Comparison of ENCODE assay signal across 8 mouse cellular contexts in the genomic region with DNA sequence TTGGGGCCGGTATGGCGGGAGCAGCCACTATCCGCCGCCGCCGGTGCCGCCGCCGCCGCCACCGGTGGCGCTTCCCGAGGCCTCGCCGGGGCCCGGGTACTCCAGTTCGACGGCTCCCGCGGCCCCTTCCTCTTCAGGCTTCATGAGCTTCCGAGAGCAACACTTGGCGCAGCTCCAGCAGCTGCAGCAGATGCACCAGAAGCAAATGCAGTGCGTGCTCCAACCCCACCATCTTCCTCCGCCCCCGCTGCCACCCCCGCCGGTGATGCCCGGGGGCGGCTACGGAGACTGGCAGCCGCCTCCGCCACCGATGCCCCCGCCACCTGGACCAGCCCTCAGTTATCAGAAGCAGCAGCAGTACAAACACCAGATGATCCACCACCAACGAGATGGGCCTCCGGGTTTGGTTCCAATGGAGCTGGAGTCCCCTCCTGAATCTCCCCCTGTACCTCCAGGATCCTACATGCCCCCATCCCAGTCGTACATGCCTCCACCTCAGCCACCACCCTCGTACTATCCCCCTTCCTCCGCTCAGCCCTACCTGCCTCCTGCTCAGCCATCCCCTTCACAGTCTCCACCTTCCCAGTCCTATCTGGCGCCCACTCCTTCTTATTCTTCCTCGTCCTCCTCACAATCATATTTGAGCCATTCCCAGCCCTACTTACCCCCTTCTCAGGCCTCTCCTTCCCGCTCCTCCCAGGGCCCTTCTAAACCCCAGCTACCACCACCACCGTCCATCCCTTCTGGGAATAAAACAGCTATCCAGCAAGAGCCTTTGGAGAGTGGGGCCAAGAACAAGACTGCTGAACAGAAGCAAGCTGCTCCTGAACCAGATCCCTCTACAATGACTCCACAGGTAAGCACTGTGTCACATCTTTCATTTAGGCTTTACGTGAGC. TPM values are rescaled to one million over a fixed set of nuclear protein-coding genes. Genes with fewer than 3 reads are reported as not detected.
DNase-seq lines count a peak whose midpoint lies in the region; ATAC-seq and TF ChIP-seq lines count a peak whose summit lies in the region.

No protein-coding gene starts in this region.

- no peak for DNase-seq in kidney, adult 2 months
- no peak for DNase-seq in kidney, adult 8-10 months
- peak; percentile 63 to 68 for DNase-seq in left cerebral cortex, postnatal 14 days (ENCODE audit: low spot score in 2 of 2)
- DNase-seq in mesoderm, embryonic 11.5 days (ENCODE audit: low read depth, low spot score): peak; percentile 35
- peak; percentile 38 to 46 for DNase-seq in spleen, postnatal 36 days (ENCODE audit: low spot score in 2 of 2)

- ATAC-seq in embryonic facial prominence, embryonic 15.5 days (ENCODE audit: insufficient number of reproducible peaks, low FRiP score, low TSS enrichment, low read depth): peak; percentile 49
- peak; percentile 79 for ATAC-seq in hindbrain, embryonic 12.5 days (ENCODE audit: low FRiP score)

- no peaks in the 10 kb centered on the region for H3K9me3 ChIP-seq in embryonic facial prominence, embryonic 15.5 days (replicated peaks)
- 0 out of 2 replicates have a peak, but pooled peaks cover 2% of the 10 kb centered on the region for H3K9me3 ChIP-seq in hindbrain, embryonic 12.5 days (replicated peaks)

- H3K4me3 ChIP-seq in kidney, adult 2 months (ENCODE audit: insufficient read depth, low read depth, low read length): peak overlapping the region; percentile 92
- H3K4me3 ChIP-seq in bone marrow macrophage, adult 2 months (ENCODE audit: insufficient read depth, low read length): peak overlapping the region; percentile 64
- H3K4me3 ChIP-seq in embryonic facial prominence, embryonic 15.5 days (replicated peaks): peak overlapping the region; percentile 97
- peak overlapping the region; percentile 61 for H3K4me3 ChIP-seq in hindbrain, embryonic 12.5 days

- intact Hi-C loops in left cerebral cortex, postnatal 14 days (cut with DNase I): no loop called here

- no peaks in the 10 kb centered on the region for H3K27me3 ChIP-seq in kidney, adult 2 months (replicated peaks; ENCODE audit: control insufficient read depth, insufficient read depth, low read length)
- no peaks in the 10 kb centered on the region for H3K27me3 ChIP-seq in embryonic facial prominence, embryonic 15.5 days
- no peaks in the 10 kb centered on the region for H3K27me3 ChIP-seq in hindbrain, embryonic 12.5 days

- TF ChIP-seq POLR2A in kidney, adult 2 months (IDR thresholded peaks at IDR 0.05; ENCODE audit: low read depth, low read length): no peak
- no peak for TF ChIP-seq POLR2A in bone marrow macrophage, adult 2 months (IDR thresholded peaks at IDR 0.05; ENCODE audit: borderline replicate concordance, low read depth, low read length)

- peak overlapping the region; percentile 97 for H3K9ac ChIP-seq in embryonic facial prominence, embryonic 15.5 days
- H3K9ac ChIP-seq in hindbrain, embryonic 12.5 days: peak overlapping the region; percentile 84

- H3K36me3 ChIP-seq in kidney, adult 2 months (ENCODE audit: control insufficient read depth, insufficient read depth, low read length): no peaks in the 10 kb centered on the region
- no peaks in the 10 kb centered on the region for H3K36me3 ChIP-seq in embryonic facial prominence, embryonic 15.5 days
- no peaks in the 10 kb centered on the region for H3K36me3 ChIP-seq in hindbrain, embryonic 12.5 days

- TF ChIP-seq CTCF in kidney, adult 2 months (conservative IDR thresholded peaks at IDR 0.05; ENCODE audit: insufficient read depth, insufficient read length, low read depth, low read length): no peak
- no peak for TF ChIP-seq CTCF in bone marrow macrophage, adult 2 months (IDR thresholded peaks at IDR 0.05; ENCODE audit: low read depth, low read length)

- H3K4me2 ChIP-seq in embryonic facial prominence, embryonic 15.5 days (replicated peaks): peak overlapping the region; percentile 83
- H3K4me2 ChIP-seq in hindbrain, embryonic 12.5 days (replicated peaks): peak overlapping the region; percentile 92

- H3K4me1 ChIP-seq in kidney, adult 2 months (ENCODE audit: control insufficient read depth, insufficient read depth, low read length): peaks cover 12% of the 10 kb centered on the region
- H3K4me1 ChIP-seq in bone marrow macrophage, adult 2 months (ENCODE audit: control insufficient read depth, insufficient read depth, low read length): peaks cover 14% of the 10 kb centered on the region
- H3K4me1 ChIP-seq in embryonic facial prominence, embryonic 15.5 days: peaks cover 19% of the 10 kb centered on the region
- H3K4me1 ChIP-seq in hindbrain, embryonic 12.5 days: peaks cover 19% of the 10 kb centered on the region

- no peak overlapping the region for H3K27ac ChIP-seq in kidney, adult 2 months (ENCODE audit: insufficient read depth, low read depth, low read length)
- peak overlapping the region; percentile 31 for H3K27ac ChIP-seq in bone marrow macrophage, adult 2 months (ENCODE audit: insufficient read depth, low read depth, low read length)
- peak overlapping the region; percentile 90 for H3K27ac ChIP-seq in embryonic facial prominence, embryonic 15.5 days (replicated peaks)
- H3K27ac ChIP-seq in hindbrain, embryonic 12.5 days: peak overlapping the region; percentile 85

- WGBS in kidney, adult 2 months: 1% methylated on average over 41 of the region's 44 CpGs
- under 1% methylated on average over 37 of the region's 44 CpGs for WGBS in embryonic facial prominence, embryonic 15.5 days
- under 1% methylated on average over 44 of the region's 44 CpGs for WGBS in hindbrain, embryonic 12.5 days

RNA-seq across cellular contexts. Expression of gene Ylpm1, which starts 0.6 kb away (rescaled TPM):
- polyA plus RNA-seq in kidney, adult 2 months (2012; rRNA removed): 10.0 and 12.4 TPM in 2 replicates
- polyA plus RNA-seq in bone marrow macrophage, adult 2 months (2012; ENCODE audit: insufficient read depth, insufficient read length, missing spikeins): 35.5 and 39.0 TPM in 2 replicates
- polyA plus RNA-seq in embryonic facial prominence, embryonic 15.5 days (2015; fragmentation: Nextera tagmentation; extraction: Ambion mirVana): 29.2 and 30.5 TPM in 2 replicates
- 38.5 and 40.3 TPM in 2 replicates for polyA plus RNA-seq in hindbrain, embryonic 12.5 days (2016; fragmentation: Nextera tagmentation; extraction: Ambion mirVana)
- total RNA-seq in left cerebral cortex, postnatal 14 days (2021): 100 to 1,000 TPM; 116 to 118 TPM

RNA-seq across cellular contexts. Expression of gene Arel1, which starts 26.1 kb away (rescaled TPM):
- polyA plus RNA-seq in kidney, adult 2 months (2012; rRNA removed): 20.7 and 23.3 TPM in 2 replicates
- polyA plus RNA-seq in bone marrow macrophage, adult 2 months (2012; ENCODE audit: insufficient read depth, insufficient read length, missing spikeins): 20.4 and 25.3 TPM in 2 replicates
- 10.8 and 11.0 TPM in 2 replicates for polyA plus RNA-seq in embryonic facial prominence, embryonic 15.5 days (2015; fragmentation: Nextera tagmentation; extraction: Ambion mirVana)
- polyA plus RNA-seq in hindbrain, embryonic 12.5 days (2016; fragmentation: Nextera tagmentation; extraction: Ambion mirVana): 31.3 and 33.0 TPM in 2 replicates
- total RNA-seq in left cerebral cortex, postnatal 14 days (2021): 100 to 1,000 TPM; 103 to 106 TPM

RNA-seq across cellular contexts. Expression of gene Fcf1, which starts 26.1 kb away (rescaled TPM):
- polyA plus RNA-seq in kidney, adult 2 months (2012; rRNA removed): 41.2 and 52.0 TPM in 2 replicates
- polyA plus RNA-seq in bone marrow macrophage, adult 2 months (2012; ENCODE audit: insufficient read depth, insufficient read length, missing spikeins): 82.2 and 89.0 TPM in 2 replicates
- 125 and 130 TPM in 2 replicates for polyA plus RNA-seq in embryonic facial prominence, embryonic 15.5 days (2015; fragmentation: Nextera tagmentation; extraction: Ambion mirVana)
- polyA plus RNA-seq in hindbrain, embryonic 12.5 days (2016; fragmentation: Nextera tagmentation; extraction: Ambion mirVana): 112 and 120 TPM in 2 replicates
- total RNA-seq in left cerebral cortex, postnatal 14 days (2021): 10 to 100 TPM; 24.0 to 25.1 TPM

Comparison
In these comparisons a context has a peak if more than half of its experiments do, and no peak if none do; other contexts are left out.
1. DNase-seq: peak in left cerebral cortex, postnatal 14 days (2 of 2), mesoderm, embryonic 11.5 days (single experiment) and spleen, postnatal 36 days (2 of 2); none in kidney, adult 2 months (single experiment) and kidney, adult 8-10 months (0 of 2).
2. Peak in every context shown above with its lines, with median percentiles within 50 percentile points of each other: H3K4me3 ChIP-seq.